Mouse (Mus musculus) stomach, postnatal 0 days (tissue): ENCODE data around the gene Hist2h2aa1.

Experiments used
- CTCF ChIP-seq: IDR thresholded peaks from 2 replicates; pipeline ENCODE4 v1.5.1; 2016; ENCODE audit warnings: antibody characterized with exemption, low read depth, mild to moderate bottlenecking, moderate library complexity
- EP300 ChIP-seq: optimal IDR thresholded peaks from 2 replicates; pipeline ENCODE3; 2016; ENCODE audit warnings: antibody characterized with exemption

DNA sequence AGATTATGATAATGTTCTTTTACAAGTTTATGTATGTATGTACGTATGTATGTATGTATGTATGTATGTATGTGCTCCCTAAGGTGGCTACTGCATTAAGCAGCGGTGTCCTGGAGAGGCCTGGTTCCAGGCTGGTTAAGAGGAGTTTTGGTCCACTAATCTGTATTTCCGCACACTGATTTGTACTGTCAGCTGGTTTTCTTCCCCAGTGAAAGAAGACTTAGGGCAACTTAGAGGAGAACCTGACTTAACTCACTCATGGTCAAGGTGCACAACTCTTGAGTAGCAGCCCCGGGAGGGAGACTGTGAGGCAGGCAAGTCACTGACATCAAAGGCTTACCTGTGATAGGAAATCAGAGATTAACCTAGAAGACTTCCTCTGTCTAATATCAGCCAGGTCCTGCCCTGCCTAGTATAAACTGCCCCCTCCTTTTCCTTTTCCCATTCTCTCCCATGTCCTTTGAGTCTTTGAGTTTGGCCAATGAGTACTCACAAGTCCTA is 8.4 kb upstream of the Hist2h2aa1 start:
- TF ChIP-seq CTCF = no peak
- TF ChIP-seq EP300 = no peak
